Mouse (Mus musculus): ENCODE data around the gene Hbq1b.

DNA sequence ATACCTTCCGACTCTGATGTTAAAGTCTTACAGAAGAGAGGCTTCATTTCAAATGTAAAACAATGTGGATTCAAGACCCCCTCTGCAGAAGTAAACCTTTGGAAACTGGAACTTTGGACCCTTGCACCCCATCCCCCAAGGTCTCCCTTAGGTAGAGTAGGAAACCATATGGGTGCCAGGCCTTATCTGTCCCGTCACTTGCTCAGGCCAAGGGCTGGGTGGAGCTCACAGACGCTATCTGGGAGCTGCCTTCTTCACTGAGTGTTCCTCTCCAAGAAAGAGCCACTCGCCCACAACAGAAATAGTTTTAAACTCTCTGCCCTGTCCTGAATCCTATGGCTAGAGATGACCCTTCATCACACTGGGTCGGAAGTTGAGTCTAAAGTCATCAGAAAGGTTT lies 17.8 kb upstream of the Hbq1b start:
- TF ChIP-seq CTCF (IDR thresholded peaks at IDR 0.05; ENCODE audit: insufficient read depth, low read depth, low read length): no peak
- no peak for TF ChIP-seq POLR2A (IDR thresholded peaks at IDR 0.05; ENCODE audit: insufficient read depth, low read depth, low read length)

All from olfactory bulb, adult 2 months (tissue).